Mouse (Mus musculus) hindbrain, embryonic 13.5 days (tissue): Measurements from ENCODE around the gene Mylpf. TPM values are rescaled to one million over a fixed set of nuclear protein-coding genes. Genes with fewer than 3 reads are reported as not detected.

Experiments
- ATAC-seq: fragments of 200-750 bp; cut with Nextera tagmentation; 2 replicates; pipeline ENCODE4 v1.8.0; 2017; ENCODE audit warnings: moderate TSS enrichment; ENCODE audit not compliant: low FRiP score
- H3K27ac ChIP-seq: fragments of 300-500 bp; sonication (generic); 2 replicates; pipeline ENCODE4 v1.5.1; 2015; ENCODE audit warnings: inconsistent platforms, mild to moderate bottlenecking, moderate library complexity
- H3K27me3 ChIP-seq: fragments of 300-500 bp; sonication (generic); 2 replicates; pipeline ENCODE4 v1.6.1; 2015; ENCODE audit warnings: mild to moderate bottlenecking, inconsistent platforms
- H3K36me3 ChIP-seq: fragments of 300-500 bp; sonication (generic); 2 replicates; pipeline ENCODE4 v1.6.1; 2015; ENCODE audit warnings: mild to moderate bottlenecking, inconsistent platforms
- H3K4me1 ChIP-seq: fragments of 300-500 bp; sonication (generic); replicated peaks from 2 replicates; pipeline ENCODE4 v1.6.1; 2015; ENCODE audit warnings: inconsistent platforms
- H3K4me2 ChIP-seq: fragments of 300-500 bp; sonication (generic); 2 replicates; pipeline ENCODE4 v1.6.1; 2015; ENCODE audit warnings: inconsistent platforms, mild to moderate bottlenecking, moderate library complexity
- H3K4me3 ChIP-seq: fragments of 300-500 bp; sonication (generic); 2 replicates; pipeline ENCODE4 v1.5.1; 2015; ENCODE audit warnings: mild to moderate bottlenecking, inconsistent platforms
- H3K9ac ChIP-seq: fragments of 300-500 bp; sonication (generic); 2 replicates; pipeline ENCODE4 v1.6.1; 2015; ENCODE audit warnings: mild to moderate bottlenecking, inconsistent platforms
- H3K9me3 ChIP-seq: fragments of 300-500 bp; sonication (generic); 2 replicates; pipeline ENCODE4 v1.6.1; 2016; ENCODE audit warnings: inconsistent platforms
- WGBS: fragments of 180-500 bp; shearing (Covaris S2); methylation state at CpG from one replicate; pipeline ENCODE4 v1.1.7; 2015; 5-methylcytosine and 5-hydroxymethylcytosine counted together
- polyA plus RNA-seq: library from polyadenylated mRNA; unstranded; fragments of >200 nt; fragmentation: Nextera tagmentation; extraction: Ambion mirVana; gene quantifications from 2 replicates; pipeline ENCODE4 v1.2.1, GENCODE M21; 2015

The Mylpf gene
- polyA plus RNA-seq, 1 experiment from 2014 or later = 15.5 TPM

DNA sequence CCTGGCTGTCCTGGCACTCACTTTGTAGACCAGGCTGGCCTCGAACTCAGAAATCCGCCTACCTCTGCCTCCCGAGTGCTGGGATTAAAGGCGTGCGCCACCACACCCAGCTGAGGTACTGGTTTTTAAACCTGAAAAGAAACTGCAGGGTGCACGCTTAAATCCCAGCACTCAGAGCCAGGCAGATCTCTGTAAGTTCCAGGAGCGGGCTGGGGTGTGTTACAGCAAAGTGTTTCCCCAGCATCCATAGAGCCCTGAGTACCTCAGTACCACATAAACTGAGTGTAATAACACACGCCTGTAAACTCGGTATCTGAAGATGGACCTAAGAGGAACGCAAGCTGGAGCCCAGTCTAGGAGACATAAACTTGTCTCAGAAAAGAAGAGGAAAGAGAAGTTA, 21.3 kb upstream of the Mylpf start:
- no peak for ATAC-seq
- no peak overlapping the region for H3K4me2 ChIP-seq
- peaks cover 19% of the 10 kb centered on the region for H3K36me3 ChIP-seq
- H3K27me3 ChIP-seq = no peaks in the 10 kb centered on the region
- H3K9ac ChIP-seq = no peak overlapping the region
- WGBS = 75% methylated on average over 10 of the region's 10 CpGs
- H3K4me1 ChIP-seq = no peaks in the 10 kb centered on the region
- no peak overlapping the region for H3K4me3 ChIP-seq
- no peak overlapping the region for H3K27ac ChIP-seq
- H3K9me3 ChIP-seq = no peaks in the 10 kb centered on the region

GRCm38 (mm10) chr7:127188305-127189276, 20.1 kb upstream of the Mylpf start:
- ATAC-seq = no peak
- WGBS = 86% methylated on average over 17 of the region's 17 CpGs
- Histone ChIP-seq H3K27me3 (no peaks in the 10 kb centered on the region), H3K9me3 (no peaks in the 10 kb centered on the region), H3K4me2 (no peak overlapping the region), H3K4me1 (no peaks in the 10 kb centered on the region), H3K9ac (no peak overlapping the region), H3K36me3 (peaks cover 31% of the 10 kb centered on the region), H3K27ac (no peak overlapping the region), H3K4me3 (no peak overlapping the region)

GRCm38 (mm10) chr7:127190672-127191071, 18.0 kb upstream of the Mylpf start:
- H3K36me3 ChIP-seq = peaks cover 42% of the 10 kb centered on the region
- no peak overlapping the region for H3K9ac ChIP-seq
- no peaks in the 10 kb centered on the region for H3K27me3 ChIP-seq
- no peak overlapping the region for H3K4me2 ChIP-seq
- H3K9me3 ChIP-seq = no peaks in the 10 kb centered on the region
- no peak for ATAC-seq
- H3K4me3 ChIP-seq = no peak overlapping the region
- peaks cover 17% of the 10 kb centered on the region for H3K4me1 ChIP-seq
- no peak overlapping the region for H3K27ac ChIP-seq
- 87% methylated on average over 6 of the region's 6 CpGs for WGBS

DNA sequence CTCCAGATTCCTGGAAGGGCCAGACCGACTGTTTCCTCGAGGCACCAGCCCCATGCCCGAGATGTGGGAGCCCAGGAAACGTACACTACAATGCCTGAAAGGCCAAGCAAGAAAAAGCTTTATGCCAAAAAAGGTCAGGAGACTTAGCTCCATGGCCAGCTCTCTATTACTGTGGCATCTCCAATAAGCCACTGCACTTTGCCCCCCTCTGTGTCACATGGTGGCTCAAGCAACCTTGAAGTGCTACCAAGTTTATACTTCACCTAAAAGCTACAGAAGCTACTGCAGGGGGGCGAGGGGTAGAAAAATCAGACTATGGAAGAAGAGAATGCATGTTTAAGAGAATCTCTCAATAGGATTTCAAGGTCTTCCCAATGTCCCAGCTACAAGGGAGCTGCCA, 15.7 kb upstream of the Mylpf start:
- Histone ChIP-seq H3K4me3 (no peak overlapping the region), H3K4me1 (peaks cover 28% of the 10 kb centered on the region), H3K4me2 (no peak overlapping the region), H3K36me3 (peaks cover 55% of the 10 kb centered on the region), H3K27me3 (no peaks in the 10 kb centered on the region), H3K9ac (no peak overlapping the region), H3K27ac (no peak overlapping the region), H3K9me3 (no peaks in the 10 kb centered on the region)
- 99% methylated on average over 5 of the region's 5 CpGs for WGBS
- ATAC-seq = no peak

DNA sequence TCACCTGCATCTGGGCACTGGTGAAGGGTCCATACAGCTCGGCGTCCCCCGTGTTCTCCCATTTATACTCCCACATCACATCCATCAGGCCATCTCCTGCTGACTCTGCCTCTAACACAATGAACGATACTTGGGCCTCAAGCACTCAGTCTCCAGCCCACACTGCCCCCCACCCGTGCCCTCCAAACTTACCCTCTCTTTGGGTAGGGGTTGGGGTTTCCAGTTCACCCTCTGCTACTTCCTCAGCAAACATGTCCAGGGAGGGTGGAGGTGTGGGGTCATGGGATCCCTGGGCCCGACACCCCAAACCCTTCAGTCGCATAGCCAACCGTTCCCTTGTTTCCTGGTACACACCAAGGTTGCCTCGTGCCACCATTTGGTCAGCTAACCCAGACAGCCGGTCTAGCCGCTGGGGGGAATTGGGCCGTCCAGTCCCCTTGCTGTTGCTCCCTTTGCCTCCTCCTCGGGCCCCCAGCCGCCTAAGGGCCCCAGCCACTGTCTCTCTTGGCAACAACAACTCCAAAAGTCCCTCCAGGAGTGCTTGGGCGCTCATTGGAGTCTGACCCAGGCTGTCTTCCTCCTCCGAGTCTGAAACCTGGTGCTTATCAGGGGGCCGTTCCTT, 14.6 kb upstream of the Mylpf start:
- H3K9me3 ChIP-seq = no peaks in the 10 kb centered on the region
- H3K4me1 ChIP-seq = peaks cover 28% of the 10 kb centered on the region
- 95% methylated on average over 17 of the region's 17 CpGs for WGBS
- H3K9ac ChIP-seq = peak overlapping the region; percentile 84
- no peaks in the 10 kb centered on the region for H3K27me3 ChIP-seq
- peak overlapping the region; percentile 77 for H3K4me3 ChIP-seq
- peak overlapping the region; percentile 92 for H3K4me2 ChIP-seq
- H3K36me3 ChIP-seq = peaks cover 67% of the 10 kb centered on the region
- ATAC-seq = no peak
- no peak overlapping the region for H3K27ac ChIP-seq

DNA sequence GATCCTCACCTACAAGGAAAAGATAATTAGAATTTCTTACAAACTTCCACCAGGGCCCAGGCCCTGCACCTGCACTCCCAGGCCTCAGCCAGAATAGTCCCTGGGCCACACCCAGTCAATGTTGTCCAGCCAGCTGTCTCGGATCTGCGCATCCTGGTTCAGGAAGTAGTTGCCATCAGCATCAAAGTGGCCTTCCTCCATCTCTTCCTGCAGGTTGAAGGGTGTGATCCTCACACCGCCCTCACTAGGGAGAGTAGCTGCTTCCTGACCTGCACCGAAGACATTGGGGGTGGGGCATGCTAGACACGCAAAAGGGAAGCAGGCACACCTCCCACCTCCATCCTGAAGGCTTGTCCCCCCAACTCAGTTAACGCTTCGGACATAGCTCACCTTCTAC, 14.1 kb upstream of the Mylpf start:
- Histone ChIP-seq H3K27me3 (no peaks in the 10 kb centered on the region), H3K36me3 (peaks cover 72% of the 10 kb centered on the region), H3K9ac (peak overlapping the region; percentile 84), H3K4me2 (peak overlapping the region; percentile 92), H3K4me1 (peaks cover 28% of the 10 kb centered on the region), H3K4me3 (peak overlapping the region; percentile 77), H3K9me3 (no peaks in the 10 kb centered on the region), H3K27ac (peak overlapping the region; percentile 91)
- WGBS = 86% methylated on average over 7 of the region's 7 CpGs
- ATAC-seq = no peak

DNA sequence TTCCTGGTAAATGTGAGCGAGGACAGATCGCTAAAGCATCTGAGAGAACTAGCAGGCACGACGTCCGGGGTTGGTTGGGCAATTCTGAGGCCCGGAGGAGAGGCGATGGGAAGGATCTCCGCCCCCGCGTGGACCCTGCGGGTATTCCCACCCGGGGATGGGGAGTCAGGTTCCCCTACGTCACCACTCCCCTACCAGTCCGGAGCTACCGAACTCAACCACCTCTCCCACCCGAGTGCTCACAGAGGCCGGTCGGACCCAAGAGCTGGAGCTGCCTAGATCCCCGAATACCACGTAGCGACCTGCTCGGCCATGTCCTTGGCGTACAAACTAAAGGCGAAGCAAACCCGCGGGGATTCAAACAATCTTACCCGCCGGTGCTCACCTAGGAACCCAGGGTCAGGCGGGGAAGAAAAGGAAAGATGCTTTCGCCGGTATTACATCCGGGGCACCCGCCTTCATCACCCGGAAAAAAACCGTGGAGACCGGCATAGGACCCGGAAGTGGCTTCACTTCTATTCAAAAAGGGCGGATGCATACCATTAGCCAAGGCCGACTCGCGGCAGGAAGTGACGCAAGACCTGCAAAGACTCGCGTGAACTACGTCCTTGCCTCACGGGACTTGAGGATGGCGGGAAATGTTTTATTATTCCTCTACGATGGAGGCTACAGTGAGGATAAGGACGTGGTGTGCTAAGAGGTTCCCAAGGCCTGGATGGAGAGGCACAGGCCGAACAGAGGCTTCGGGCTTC, 13.0 kb upstream of the Mylpf start, which contains the start of gene Cd2bp2:
Cd2bp2 (minus strand) TSS at position 507 of the 752 bp plus-strand sequence.
- H3K36me3 ChIP-seq = peaks cover 79% of the 10 kb centered on the region
- no peaks in the 10 kb centered on the region for H3K9me3 ChIP-seq
- peak within 1 kb of the TSS; percentile 77 for H3K4me3 ChIP-seq
- H3K4me2 ChIP-seq = peak within 1 kb of the TSS; percentile 92
- peak; percentile 97 for ATAC-seq
- no peaks in the 10 kb centered on the region for H3K27me3 ChIP-seq
- H3K9ac ChIP-seq = peak within 1 kb of the TSS; percentile 84
- H3K27ac ChIP-seq = peak within 1 kb of the TSS; percentile 91
- WGBS = under 1% methylated on average over 51 of the region's 51 CpGs
- H3K4me1 ChIP-seq = peaks cover 28% of the 10 kb centered on the region

- WGBS = 56% methylated on average over 11 of the region's 11 CpGs
- no peaks in the 10 kb centered on the region for H3K9me3 ChIP-seq
- H3K27me3 ChIP-seq = no peaks in the 10 kb centered on the region
- H3K4me3 ChIP-seq = peak overlapping the region; percentile 77
- H3K9ac ChIP-seq = peak overlapping the region; percentile 84
- peaks cover 28% of the 10 kb centered on the region for H3K4me1 ChIP-seq
- no peak for ATAC-seq
- H3K36me3 ChIP-seq = peaks cover 80% of the 10 kb centered on the region
- H3K27ac ChIP-seq = peak overlapping the region; percentile 86
- peak overlapping the region; percentile 71 for H3K4me2 ChIP-seq
These were observed 12.2 kb upstream of the Mylpf start for GRCm38 (mm10) chr7:127196484-127196883.

DNA sequence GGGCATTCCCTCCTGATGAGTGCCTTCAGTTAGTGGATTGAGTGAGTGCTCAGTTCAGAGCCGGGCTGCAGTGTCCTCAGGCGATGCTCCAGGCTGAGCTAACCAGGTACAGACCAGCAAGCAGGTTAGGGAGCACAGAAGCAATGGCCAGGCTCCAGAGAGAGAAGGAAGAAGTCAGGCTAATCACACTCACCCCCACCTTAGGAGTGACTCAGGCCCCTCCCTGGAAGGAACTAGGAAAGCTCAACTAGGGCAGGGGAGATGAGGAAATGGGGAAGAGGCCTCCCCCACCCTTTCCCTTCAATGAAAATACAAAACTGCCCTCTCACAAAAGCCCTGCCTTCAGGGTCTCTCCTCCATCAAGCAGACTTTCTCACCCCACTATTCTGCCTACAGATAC, 2.1 kb upstream of the Mylpf start:
- H3K4me3 ChIP-seq = peak overlapping the region; percentile 99
- ATAC-seq = no peak
- H3K4me1 ChIP-seq = peaks cover 47% of the 10 kb centered on the region
- H3K36me3 ChIP-seq = peaks cover 30% of the 10 kb centered on the region
- H3K4me2 ChIP-seq = peak overlapping the region; percentile 99
- no peak overlapping the region for H3K27ac ChIP-seq
- H3K27me3 ChIP-seq = no peaks in the 10 kb centered on the region
- H3K9me3 ChIP-seq = no peaks in the 10 kb centered on the region
- H3K9ac ChIP-seq = peak overlapping the region; percentile 98
- WGBS = 71% methylated on average over 2 of the region's 2 CpGs

DNA sequence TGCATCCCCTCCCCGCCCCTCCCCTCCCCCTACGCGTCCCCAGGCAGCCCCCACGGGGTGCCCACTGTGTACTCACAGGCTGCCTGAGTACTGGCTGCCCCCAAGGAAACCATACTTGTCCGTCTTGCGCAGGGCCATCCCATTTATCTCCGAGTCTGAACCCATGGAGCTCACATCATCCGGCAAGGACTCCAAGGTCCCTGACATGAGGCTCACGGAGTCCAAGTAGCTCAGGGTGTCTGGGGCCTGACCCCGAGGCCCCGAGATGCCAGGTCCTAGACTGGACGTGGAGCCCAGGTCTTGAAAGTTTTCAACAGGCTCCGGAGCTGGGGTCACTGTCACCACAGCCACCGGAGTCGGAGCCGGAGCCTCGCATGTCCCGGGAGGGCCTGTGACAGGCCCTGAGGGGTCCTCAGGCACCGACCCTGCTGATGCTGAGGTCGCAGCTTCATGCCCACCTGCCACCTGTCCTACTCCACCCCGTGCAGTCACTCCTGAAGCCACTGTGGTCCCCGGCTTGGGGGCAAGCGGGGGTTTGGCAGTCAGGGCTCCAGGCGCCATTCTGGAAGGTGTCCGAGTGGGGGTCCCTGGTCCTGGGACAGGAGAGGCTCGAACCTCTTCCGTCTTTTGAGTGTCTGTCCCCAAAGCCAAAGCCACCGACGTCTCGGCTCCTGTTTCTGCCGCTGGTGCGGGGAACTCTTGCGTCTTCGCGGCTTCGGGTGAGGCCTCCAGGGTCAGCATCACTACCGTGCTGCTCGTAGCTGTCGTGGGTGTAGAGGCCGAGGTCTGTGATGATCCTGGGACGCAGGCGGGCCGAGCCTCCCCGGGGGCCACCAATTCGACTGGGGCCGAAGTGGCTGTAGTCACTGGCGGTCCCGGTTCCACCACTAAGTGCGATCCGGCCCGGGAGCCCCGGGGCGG, 1.1 kb upstream of the Mylpf start:
- Histone ChIP-seq H3K9ac (peak overlapping the region; percentile 98), H3K27me3 (no peaks in the 10 kb centered on the region), H3K4me2 (peak overlapping the region; percentile 99), H3K27ac (peak overlapping the region; percentile 88), H3K36me3 (peaks cover 21% of the 10 kb centered on the region), H3K4me3 (peak overlapping the region; percentile 99), H3K4me1 (peaks cover 47% of the 10 kb centered on the region), H3K9me3 (no peaks in the 10 kb centered on the region)
- WGBS = 0% methylated on average over 52 of the region's 53 CpGs
- ATAC-seq = 0 out of 2 replicates have a peak, but pooled peaks have one; percentile 12

DNA sequence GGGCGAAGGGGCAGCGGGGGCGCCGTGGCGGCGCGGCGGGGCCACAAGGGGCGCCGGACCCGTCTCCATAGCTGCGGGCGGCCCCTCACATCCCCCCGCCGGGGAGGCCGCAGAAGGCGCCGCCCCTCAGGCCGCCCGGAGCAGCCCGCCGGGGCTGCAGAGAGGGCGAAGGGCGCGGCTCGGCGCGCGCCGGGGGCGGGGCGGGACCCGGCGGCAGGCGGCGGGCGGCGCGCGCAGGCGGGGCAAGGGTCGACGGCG, 466 bp upstream of the Mylpf start, which contains the start of gene Tbc1d10b:
Tbc1d10b (minus strand) TSS at position 174 of the 258 bp plus-strand sequence.
- 0 out of 2 replicates have a peak, but pooled peaks cover 5% of the 10 kb centered on the region for H3K27me3 ChIP-seq
- peak within 1 kb of the TSS; percentile 99 for H3K4me2 ChIP-seq
- WGBS = under 1% methylated on average over 44 of the region's 44 CpGs
- peaks cover 47% of the 10 kb centered on the region for H3K4me1 ChIP-seq
- 0 out of 2 replicates have a peak, but pooled peaks have one; percentile 0 for ATAC-seq
- peak within 1 kb of the TSS; percentile 88 for H3K27ac ChIP-seq
- peak within 1 kb of the TSS; percentile 98 for H3K9ac ChIP-seq
- peak within 1 kb of the TSS; percentile 99 for H3K4me3 ChIP-seq
- H3K9me3 ChIP-seq = no peaks in the 10 kb centered on the region
- peaks cover 15% of the 10 kb centered on the region for H3K36me3 ChIP-seq
